Mouse (Mus musculus): ENCODE results near the gene Syt1. TPM values are rescaled to one million over a fixed set of nuclear protein-coding genes. Genes with fewer than 3 reads are reported as not detected.
A peak's percentile ranks its signal among the peaks of the same experiment; 100 is the strongest.

Gene Syt1
- total RNA-seq, 4 experiments from 2014 or later: 906 to 1,068 (median 986) TPM

- no peak for DNase-seq (ENCODE audit: low spot score in 2 of 2)
Observed at GRCm38 (mm10) chr10:108886781-108887180, 124.0 kb downstream of the Syt1 start.

- no peak for DNase-seq (ENCODE audit: low spot score in 2 of 2)
Observed at GRCm38 (mm10) chr10:108885769-108886168, 125.0 kb downstream of the Syt1 start.

DNA sequence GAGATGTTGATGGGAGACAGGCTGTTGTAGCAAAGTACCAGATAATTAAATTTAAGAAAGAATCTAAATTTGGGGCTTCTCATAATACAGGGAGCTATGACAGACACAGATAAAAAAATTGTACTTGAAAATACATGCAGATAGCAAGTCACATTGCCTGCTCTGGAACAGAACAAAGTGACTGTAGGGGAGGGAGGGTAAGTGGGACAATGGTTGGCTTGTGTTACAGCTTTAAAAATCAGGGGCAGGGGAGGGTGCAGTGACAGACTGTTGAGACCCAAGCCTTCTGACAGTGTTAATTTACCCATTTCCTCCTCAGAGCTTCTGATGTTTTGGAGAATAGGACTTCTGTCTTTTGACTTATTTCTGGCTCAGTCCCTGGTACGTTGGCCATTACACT is 126.3 kb downstream of the Syt1 start:
- no peak for DNase-seq (ENCODE audit: low spot score in 2 of 2)

DNA sequence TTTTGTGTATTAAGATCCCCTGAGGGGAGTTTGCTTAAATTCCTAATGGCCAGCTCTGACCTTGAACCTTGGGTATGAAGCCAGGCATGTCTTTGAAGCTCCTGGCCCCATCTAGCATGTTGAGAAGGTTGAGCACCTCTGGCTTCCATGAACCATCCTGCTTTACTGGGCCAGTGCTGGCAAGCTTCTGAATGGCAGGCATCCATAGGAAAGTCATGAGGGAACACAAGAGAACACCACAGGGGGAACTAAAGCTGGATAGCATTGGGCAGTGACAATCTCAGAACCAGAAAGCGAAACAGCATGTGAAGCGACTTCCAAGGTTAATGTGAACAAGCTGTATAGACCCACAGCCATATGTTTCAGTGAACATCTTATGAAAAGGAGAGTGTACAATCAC is 130.4 kb downstream of the Syt1 start:
- no peak for DNase-seq (ENCODE audit: low spot score in 2 of 2)

GRCm38 (mm10) chr10:108875730-108876129 is 135.1 kb downstream of the Syt1 start:
- no peak for DNase-seq (ENCODE audit: low spot score in 2 of 2)

DNA sequence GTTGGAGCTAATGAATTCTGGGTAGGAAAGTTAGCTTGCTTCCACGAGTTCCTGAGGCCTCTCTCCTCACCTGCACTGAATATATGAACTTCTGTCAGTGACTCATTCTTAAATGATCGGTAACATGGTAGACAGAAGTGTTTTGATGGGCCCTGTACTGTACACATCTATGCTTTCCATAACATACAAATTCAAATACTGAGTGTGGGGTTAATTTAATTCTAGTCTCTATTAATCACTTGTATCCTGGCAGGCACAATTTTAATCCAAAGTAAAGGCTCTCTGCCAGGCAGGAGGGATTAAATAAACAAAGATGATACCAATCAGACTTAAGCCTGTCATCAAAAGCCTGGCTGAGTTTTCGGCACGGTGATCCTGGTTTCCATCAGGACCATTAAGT is 136.1 kb downstream of the Syt1 start:
- no peak for DNase-seq (ENCODE audit: low spot score in 2 of 2)

GRCm38 (mm10) chr10:108872359-108872758 is 138.4 kb downstream of the Syt1 start:
- no peak for DNase-seq (ENCODE audit: low spot score in 2 of 2)

GRCm38 (mm10) chr10:108870586-108870985 is 140.2 kb downstream of the Syt1 start:
- no peak for DNase-seq (ENCODE audit: low spot score in 2 of 2)

GRCm38 (mm10) chr10:108868136-108868535 is 142.6 kb downstream of the Syt1 start:
- DNase-seq (ENCODE audit: low spot score in 2 of 2): no peak

DNA sequence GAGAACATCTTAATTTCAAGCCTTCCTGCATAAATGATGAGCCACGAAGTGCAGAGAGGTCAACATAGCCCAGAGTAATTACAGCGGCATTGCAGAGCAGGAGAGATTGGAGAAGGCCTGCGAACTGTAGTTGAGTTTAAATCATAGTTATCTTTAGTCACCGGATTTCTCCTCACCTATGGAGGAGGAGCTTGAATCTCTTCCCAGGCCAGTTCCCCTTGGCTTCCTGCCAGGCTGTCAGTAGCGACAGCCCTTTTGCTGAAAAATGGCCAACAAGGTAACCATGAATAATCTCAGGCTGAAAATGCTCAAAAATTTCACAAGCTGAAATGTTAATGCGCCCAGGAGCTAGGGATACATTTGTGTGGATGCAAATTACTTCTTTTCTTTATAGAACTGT is 143.6 kb downstream of the Syt1 start:
- DNase-seq (ENCODE audit: low spot score in 2 of 2): no peak

- no peak for DNase-seq (ENCODE audit: low spot score in 2 of 2)
Observed at GRCm38 (mm10) chr10:108865586-108865985, 145.2 kb downstream of the Syt1 start.

DNA sequence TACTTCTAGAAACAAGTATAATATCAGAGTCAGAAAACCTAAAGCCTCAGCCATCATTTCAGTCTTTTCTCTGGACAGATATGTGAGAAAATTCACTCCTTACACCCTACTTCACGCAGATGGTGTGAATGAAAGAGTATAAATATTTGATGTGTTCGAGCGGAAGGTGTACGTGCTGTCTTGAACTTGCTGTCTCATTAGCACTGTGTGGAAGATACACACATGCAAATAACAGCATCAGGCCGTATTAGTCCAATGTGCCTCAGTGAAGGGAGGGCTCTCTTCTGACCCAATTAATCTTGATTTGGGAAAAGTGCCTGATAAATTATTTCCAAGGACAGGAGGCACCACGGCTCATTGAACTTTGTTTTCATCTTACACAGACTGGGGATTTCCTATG is 154.8 kb downstream of the Syt1 start:
- DNase-seq (ENCODE audit: low spot score in 2 of 2): no peak

- peak; percentile 32 to 54 for DNase-seq (ENCODE audit: low spot score in 2 of 2)
Observed at GRCm38 (mm10) chr10:108852757-108853156, 158.0 kb downstream of the Syt1 start.

DNA sequence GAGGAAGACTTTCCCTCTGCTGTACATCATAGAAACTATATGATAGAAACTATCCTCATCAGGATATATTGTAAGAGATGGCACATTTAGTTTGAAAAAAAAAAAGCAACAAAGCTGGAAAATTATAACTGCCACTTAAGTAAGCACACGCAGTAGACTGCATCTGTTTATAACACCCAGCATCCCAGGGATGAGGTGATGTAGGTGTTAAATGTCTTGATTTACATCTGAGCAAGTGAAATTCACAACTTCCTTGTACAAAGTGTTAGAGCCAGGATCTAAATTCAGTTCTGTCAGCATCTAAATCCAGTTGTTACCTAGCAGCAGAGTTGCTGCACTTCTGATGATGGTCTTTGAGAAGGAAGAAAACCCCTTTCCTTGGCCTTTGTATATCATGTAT is 173.3 kb downstream of the Syt1 start:
- DNase-seq (ENCODE audit: low spot score in 2 of 2): no peak

DNA sequence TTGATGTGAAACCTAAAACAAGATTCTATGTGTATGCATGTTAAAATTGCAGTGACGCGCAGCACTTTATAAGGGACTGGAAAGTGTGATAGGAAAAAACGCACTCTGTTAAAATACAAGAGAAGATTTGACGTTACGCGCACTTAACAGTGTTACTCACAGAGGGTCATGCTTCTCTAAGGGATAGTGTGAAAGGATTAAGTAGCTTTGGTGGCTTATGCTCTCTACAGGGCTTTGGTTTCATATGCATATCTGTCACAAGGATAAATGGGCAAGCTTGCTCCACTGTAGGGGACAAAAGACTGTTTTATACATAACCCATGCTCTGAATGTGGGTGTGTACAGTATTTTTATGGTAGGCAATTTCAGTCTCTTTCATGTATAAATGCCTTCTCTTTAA is 178.5 kb downstream of the Syt1 start:
- no peak for DNase-seq (ENCODE audit: low spot score in 2 of 2)

GRCm38 (mm10) chr10:108831801-108832200 is 179.0 kb downstream of the Syt1 start:
- no peak for DNase-seq (ENCODE audit: low spot score in 2 of 2)

- DNase-seq (ENCODE audit: low spot score in 2 of 2): no peak
Observed at GRCm38 (mm10) chr10:108822273-108822672, 188.5 kb downstream of the Syt1 start.

GRCm38 (mm10) chr10:108815339-108815738 is 195.4 kb downstream of the Syt1 start:
- no peak for DNase-seq (ENCODE audit: low spot score in 2 of 2)

DNA sequence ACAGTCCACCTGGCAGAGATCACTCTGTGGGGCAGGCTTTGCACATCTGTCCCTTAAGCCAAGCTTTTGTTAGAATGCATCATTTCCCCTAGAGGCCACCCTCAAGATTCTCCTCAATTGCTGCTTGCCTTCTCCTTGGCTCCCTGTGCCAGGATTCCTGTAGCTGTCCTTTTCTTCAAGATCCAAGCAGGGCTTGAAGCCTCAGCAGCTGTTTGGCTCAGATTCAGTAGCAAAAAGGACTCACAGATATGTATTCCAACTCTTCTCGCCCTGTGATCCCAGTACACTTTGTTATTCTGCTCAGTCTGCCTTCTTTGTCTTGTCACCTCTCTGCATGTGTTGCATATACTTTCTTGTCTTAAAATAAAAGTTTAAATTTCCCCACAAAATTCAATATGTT is 206.4 kb downstream of the Syt1 start:
- DNase-seq (ENCODE audit: low spot score in 2 of 2): no peak

GRCm38 (mm10) chr10:108800776-108801175 is 210.0 kb downstream of the Syt1 start:
- DNase-seq (ENCODE audit: low spot score in 2 of 2): no peak

DNA sequence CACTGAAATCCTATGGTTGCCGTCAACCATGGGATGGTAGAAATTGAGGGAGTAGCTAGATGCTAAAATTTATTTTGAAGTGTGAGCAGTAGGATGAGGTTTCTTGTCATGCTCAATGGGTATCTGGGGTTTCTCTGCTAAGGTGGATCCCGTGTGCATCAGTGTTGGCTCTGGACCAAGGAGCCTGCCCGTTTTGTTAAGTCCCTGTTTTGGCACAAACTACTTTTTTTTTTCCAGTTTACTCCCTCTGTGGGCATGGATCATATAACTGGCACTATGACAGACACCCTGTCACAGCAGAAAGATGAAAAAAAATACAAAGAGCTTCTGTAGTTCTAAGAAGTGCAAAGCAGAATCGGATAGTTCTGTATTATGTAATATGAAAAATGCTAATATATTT is 212.0 kb downstream of the Syt1 start:
- DNase-seq (ENCODE audit: low spot score in 2 of 2): no peak

GRCm38 (mm10) chr10:108782817-108783216 is 228.0 kb downstream of the Syt1 start:
- DNase-seq (ENCODE audit: low spot score in 2 of 2): no peak

DNA sequence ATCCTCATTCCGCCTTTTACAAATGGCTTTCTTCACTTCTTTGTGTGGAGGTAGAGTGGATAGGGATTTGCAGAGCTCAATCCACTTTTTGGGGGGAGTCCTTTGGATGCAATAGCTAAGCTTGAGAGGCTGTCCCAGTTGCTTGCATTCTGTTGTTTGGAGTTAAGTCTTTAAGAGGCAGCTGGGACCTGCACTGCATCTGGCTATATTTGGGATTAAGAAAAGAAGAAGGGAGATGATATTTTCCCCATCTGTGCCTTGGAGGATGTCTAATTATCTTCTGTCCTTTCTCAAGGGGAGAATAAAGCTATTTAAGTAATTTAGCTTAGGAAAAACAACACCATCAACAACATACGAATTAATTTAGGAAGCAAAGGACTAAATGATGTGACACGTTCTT is 230.2 kb downstream of the Syt1 start:
- peak in 1 of 2 experiments; percentile 48 for DNase-seq (ENCODE audit: low spot score in 2 of 2)

DNA sequence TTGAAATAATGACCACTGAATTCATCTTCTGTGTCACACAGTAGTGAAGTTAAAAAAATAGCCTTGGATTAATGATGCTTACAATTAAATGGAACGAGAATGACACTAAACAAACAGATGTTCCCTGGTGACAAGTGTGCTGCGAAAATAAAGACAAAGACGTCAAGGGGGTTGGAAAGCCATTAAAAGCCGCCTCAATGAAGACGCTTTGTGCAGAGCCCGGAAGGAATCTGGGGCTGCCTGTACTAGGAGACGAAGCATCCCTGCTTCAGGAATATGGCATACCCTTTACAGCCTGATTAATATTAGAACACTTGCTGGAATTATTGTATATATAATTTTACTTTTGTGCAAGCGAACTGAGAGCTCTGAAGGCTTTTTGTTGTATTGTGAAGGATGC is 234.0 kb downstream of the Syt1 start:
- no peak for DNase-seq (ENCODE audit: low spot score in 2 of 2)
